Mouse (Mus musculus) kidney, adult 2 months (tissue): ENCODE data around the gene Iqsec3. TPM values are rescaled to one million over a fixed set of nuclear protein-coding genes. Genes with fewer than 3 reads are reported as not detected.
A peak's percentile ranks its signal among the peaks of the same experiment; 100 is the strongest.

ENCODE experiments used
- DNase-seq: peaks from one replicate; pipeline ENCODE4 v3.0.0; 2021
- H3K27ac ChIP-seq: fragments of 200-500 bp; 2 replicates; pipeline ENCODE4 v1.5.1; 2012; ENCODE audit warnings: low read depth, low read length, control low read depth, inconsistent platforms; ENCODE audit not compliant: insufficient read depth
- H3K27me3 ChIP-seq: fragments of 200-500 bp; replicated peaks from 2 replicates; pipeline ENCODE4 v1.6.1; 2012; ENCODE audit warnings: mild to moderate bottlenecking, moderate library complexity, low read length, inconsistent platforms; ENCODE audit not compliant: control insufficient read depth, insufficient read depth
- H3K36me3 ChIP-seq: fragments of 200-500 bp; 2 replicates; pipeline ENCODE4 v1.6.1; 2012; ENCODE audit warnings: mild to moderate bottlenecking, moderate library complexity, low read length, inconsistent platforms; ENCODE audit not compliant: control insufficient read depth, insufficient read depth
- H3K4me1 ChIP-seq: fragments of 200-500 bp; 2 replicates; pipeline ENCODE4 v1.6.1; 2011; ENCODE audit warnings: low read length; ENCODE audit not compliant: control insufficient read depth, insufficient read depth
- H3K4me3 ChIP-seq: fragments of 200-500 bp; 2 replicates; pipeline ENCODE4 v1.5.1; 2011; ENCODE audit warnings: mild to moderate bottlenecking, low read depth, low read length, control low read depth; ENCODE audit not compliant: insufficient read depth
- CTCF ChIP-seq: fragments of 200-500 bp; conservative IDR thresholded peaks from 2 replicates; pipeline ENCODE4 v1.5.1; 2011; ENCODE audit warnings: low read depth, mild to moderate bottlenecking, control low read depth, low read length, moderate library complexity, mixed read lengths; ENCODE audit not compliant: insufficient read depth, insufficient read length
- POLR2A ChIP-seq: fragments of 200-500 bp; IDR thresholded peaks from one replicate; pipeline ENCODE4 v1.6.1; 2011; ENCODE audit warnings: low read depth, low read length, control low read depth
- WGBS: fragments of 180-500 bp; shearing (Covaris S2); methylation state at CpG from one replicate; pipeline ENCODE4 v1.1.7; 2018; 5-methylcytosine and 5-hydroxymethylcytosine counted together
- polyA plus RNA-seq: library from polyadenylated mRNA; depleted of rRNA; stranded (reverse); fragments of >200 nt; gene quantifications from 2 replicates; pipeline ENCODE4 v1.2.3, GENCODE M21; 2012

The Iqsec3 gene
- polyA plus RNA-seq, 1 experiment, result 0.20 TPM

DNA sequence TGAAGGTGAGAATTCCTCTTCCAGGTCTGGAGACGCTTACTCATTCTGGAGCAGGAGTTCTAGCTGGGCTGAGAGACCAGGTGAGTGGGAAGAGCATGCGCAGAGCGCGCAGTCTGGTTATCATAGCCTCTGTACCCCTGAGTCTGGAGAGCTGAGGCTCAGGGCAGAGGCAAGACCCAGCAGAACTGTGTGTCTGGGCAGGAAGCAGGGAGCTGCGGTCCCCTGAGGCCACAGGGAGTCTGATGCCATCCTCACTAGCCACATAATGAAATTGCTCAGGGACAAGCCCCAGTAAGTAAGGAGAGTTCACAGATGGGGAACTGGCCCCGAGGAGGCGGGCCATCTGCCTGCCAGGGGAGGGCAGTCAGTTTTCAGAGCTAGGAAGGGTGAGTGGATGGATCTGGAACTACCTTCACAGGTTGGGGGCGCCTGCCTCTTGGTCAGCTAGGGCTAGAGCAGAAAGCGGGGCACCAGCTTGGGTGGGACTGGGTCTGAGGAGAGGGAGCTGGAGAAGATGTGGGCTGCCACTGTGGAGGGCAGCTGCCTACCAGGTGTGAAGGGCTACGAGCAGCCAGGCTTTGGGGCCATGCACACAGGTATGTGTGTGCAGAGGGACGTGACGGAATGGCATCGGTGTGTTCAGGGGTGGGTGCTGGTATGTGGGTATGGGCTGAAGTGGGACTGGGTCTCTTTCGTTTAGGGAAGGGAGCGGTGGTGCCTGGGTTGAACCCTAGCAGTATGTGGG, 130.3 kb downstream of the Iqsec3 start, which contains the start of gene Slc6a12:
TSS of gene Slc6a12 (plus strand) at position 51 of the 745 bp plus-strand sequence.
- WGBS, result 56% methylated on average over 15 of the region's 15 CpGs
- H3K4me3 ChIP-seq, result peak within 1 kb of the TSS; percentile 4; the same call in 1 of the 2 replicates
- H3K27me3 ChIP-seq, result no peaks in the 10 kb centered on the region
- no peaks in the 10 kb centered on the region for H3K36me3 ChIP-seq
- DNase-seq, result peak; percentile 21
- H3K27ac ChIP-seq, result no peak within 1 kb of the TSS
- H3K4me1 ChIP-seq, result no peaks in the 10 kb centered on the region
- no peak for TF ChIP-seq CTCF
- no peak for TF ChIP-seq POLR2A

DNA sequence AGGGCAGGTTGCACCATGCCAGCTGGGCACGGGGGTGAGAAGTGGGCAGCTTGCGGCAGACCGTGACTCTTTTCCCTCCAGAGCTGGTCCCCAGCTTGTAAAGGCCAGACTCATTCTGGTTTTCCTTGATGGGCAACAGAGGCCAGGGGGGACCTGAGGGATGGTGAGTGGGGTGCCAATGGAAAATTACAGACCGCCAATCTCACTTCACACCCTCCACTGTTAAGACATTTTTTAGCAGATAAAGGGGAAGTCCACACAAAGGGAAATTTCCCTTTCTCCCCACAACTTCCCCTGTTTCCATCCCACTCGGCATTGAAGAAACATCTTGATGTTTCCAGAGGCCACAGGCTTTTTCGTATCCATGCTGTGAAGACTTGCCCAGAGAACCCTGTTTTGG, 131.8 kb downstream of the Iqsec3 start:
- TF ChIP-seq CTCF (no peak), POLR2A (no peak)
- Histone ChIP-seq H3K36me3 (no peaks in the 10 kb centered on the region), H3K4me1 (no peaks in the 10 kb centered on the region), H3K27me3 (no peaks in the 10 kb centered on the region), H3K27ac (no peak overlapping the region), H3K4me3 (no peak overlapping the region)
- DNase-seq, result no peak
- 65% methylated on average over 6 of the region's 6 CpGs for WGBS

DNA sequence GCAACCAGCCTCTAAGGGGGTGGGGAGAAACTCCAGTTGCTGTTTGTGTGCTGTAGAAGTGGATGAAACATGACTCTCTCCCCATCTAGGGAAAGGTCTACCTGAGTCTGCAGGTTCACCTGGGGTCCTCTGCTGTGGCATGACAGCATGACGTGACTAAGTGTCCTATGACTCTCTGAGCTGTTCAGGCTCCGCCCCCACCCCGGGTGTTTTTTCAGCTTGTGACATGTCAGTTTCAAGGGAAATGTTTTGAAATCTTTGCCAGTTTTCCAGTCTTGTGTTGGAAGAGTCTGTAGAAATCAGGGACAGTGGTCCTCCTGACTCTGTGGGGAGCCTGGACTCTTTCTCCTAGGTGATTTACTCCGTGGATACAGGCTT, 135.0 kb downstream of the Iqsec3 start:
- Histone ChIP-seq H3K27ac (no peak overlapping the region), H3K4me1 (no peaks in the 10 kb centered on the region), H3K36me3 (no peaks in the 10 kb centered on the region), H3K27me3 (no peaks in the 10 kb centered on the region), H3K4me3 (no peak overlapping the region)
- no peak for TF ChIP-seq POLR2A
- no peak for TF ChIP-seq CTCF
- 34% methylated on average over 4 of the region's 4 CpGs for WGBS
- DNase-seq, result no peak

DNA sequence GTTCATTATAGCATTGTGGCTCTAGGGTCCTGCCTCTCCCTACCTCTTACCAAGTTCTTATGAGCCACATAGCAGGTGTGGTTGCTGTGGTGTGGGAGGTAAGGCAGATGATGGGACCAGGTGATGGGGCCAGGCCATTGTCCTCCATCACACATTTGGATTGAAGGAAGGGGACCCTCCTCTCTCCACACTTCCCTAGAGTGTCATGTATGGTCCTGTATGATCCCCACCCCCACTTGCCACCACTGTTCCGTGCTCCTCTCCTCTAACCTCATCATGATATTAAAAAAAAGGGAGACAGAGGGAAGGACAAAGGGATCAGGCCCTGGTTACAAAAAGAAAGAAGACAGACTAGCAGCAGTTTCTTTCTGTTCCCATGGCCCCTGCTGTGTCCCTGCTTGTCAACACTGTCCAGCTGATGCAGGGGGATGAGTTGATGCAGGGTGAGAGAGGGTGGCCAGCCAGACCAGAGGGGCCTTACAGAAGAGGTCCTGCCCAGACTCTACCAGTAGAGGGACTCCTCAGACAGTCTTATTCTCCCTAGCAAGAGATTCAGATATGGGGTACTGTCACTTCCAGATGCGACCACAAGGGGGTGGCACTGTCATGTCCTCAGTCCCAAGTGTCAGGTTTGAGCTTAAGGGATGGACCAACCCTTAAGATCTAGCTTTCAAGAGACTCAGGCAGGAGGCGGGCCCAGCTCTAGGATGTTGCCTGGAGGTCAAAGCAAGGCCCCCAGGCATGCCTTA, 135.5 kb downstream of the Iqsec3 start:
- 35% methylated on average over 3 of the region's 3 CpGs for WGBS
- peak; percentile 86 for DNase-seq
- Histone ChIP-seq H3K4me3 (no peak overlapping the region), H3K36me3 (no peaks in the 10 kb centered on the region), H3K4me1 (no peaks in the 10 kb centered on the region), H3K27ac (no peak overlapping the region), H3K27me3 (no peaks in the 10 kb centered on the region)
- TF ChIP-seq POLR2A, result no peak
- TF ChIP-seq CTCF, result peak; percentile 89

DNA sequence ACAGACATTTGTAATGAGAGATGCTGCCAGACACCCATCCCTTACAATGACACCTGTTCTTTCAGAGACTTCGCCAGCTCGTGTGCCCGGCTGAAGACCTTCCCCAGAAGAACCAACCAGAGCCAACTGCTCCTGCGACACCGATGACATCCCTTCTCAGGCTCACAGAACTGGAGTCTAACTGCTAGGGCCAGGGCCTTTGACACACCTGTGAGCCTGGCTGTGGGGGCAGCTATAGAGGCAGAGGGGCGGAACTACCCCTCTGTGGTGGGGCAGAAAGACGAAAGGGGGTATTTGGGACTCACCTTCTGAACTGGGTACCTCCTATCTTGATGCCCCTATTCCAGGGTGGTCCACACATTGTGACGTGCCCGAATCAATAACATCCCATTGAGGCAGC, 136.2 kb downstream of the Iqsec3 start:
- no peak for DNase-seq
- H3K36me3 ChIP-seq, result no peaks in the 10 kb centered on the region
- TF ChIP-seq CTCF (no peak), POLR2A (no peak)
- H3K27ac ChIP-seq, result no peak overlapping the region
- 92% methylated on average over 9 of the region's 9 CpGs for whole genome bisulfite sequencing
- H3K4me3 ChIP-seq, result no peak overlapping the region
- H3K27me3 ChIP-seq, result no peaks in the 10 kb centered on the region
- H3K4me1 ChIP-seq, result no peaks in the 10 kb centered on the region

DNA sequence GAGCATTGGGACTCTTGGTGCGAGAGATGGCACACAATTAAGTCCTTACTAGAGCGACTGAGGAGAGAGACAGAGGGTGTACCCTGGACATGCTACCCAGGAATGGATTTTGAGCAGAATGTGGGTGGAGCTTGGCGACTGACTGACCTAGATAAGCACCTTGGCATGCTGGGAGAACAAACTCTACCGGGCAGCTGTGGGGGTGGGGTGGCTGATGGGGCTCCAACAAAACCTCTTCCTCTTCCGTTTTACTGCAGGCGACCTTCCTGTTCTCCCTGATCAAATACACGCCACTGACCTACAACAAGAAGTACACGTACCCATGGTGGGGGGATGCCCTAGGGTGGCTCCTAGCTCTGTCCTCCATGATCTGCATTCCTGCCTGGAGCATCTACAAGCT, 136.9 kb downstream of the Iqsec3 start:
- WGBS, result 59% methylated on average over 8 of the region's 8 CpGs
- peak; percentile 24 for DNase-seq
- no peak for TF ChIP-seq CTCF
- TF ChIP-seq POLR2A, result no peak
- no peaks in the 10 kb centered on the region for H3K36me3 ChIP-seq
- H3K27ac ChIP-seq, result no peak overlapping the region
- no peak overlapping the region for H3K4me3 ChIP-seq
- H3K4me1 ChIP-seq, result no peaks in the 10 kb centered on the region
- H3K27me3 ChIP-seq, result no peaks in the 10 kb centered on the region

DNA sequence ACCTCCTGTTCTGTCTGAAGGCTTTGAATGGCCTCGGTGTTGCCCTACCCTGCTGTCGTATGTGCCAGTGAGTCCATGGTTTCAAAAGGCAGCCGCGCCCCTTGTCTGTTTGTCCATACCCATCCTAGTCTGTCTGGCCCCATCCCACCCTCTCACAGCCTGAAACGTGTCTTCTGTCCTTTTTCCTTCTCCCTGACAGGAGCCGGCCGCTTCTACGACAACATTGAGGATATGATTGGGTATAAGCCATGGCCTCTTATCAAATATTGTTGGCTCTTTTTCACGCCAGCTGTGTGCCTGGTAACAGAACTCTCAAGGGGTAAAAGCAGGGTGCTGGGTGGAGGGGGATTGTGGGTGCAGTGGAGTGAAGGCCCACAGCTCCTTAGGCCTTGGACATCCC, 137.6 kb downstream of the Iqsec3 start:
- 83% methylated on average over 9 of the region's 9 CpGs for WGBS
- Histone ChIP-seq H3K27ac (no peak overlapping the region), H3K27me3 (no peaks in the 10 kb centered on the region), H3K36me3 (no peaks in the 10 kb centered on the region), H3K4me3 (no peak overlapping the region), H3K4me1 (no peaks in the 10 kb centered on the region)
- TF ChIP-seq POLR2A (no peak), CTCF (no peak)
- no peak for DNase-seq
